Mouse (Mus musculus) spleen, adult 2 months (tissue): Measurements from ENCODE around the gene Stk38. TPM values are rescaled to one million over a fixed set of nuclear protein-coding genes. Genes with fewer than 3 reads are reported as not detected.
"Not testable (repeated sequence)": the region's sequence is repeated elsewhere in the genome, so short reads cannot be mapped to it uniquely, and the experiment has no call there.

Experiments
- DNase-seq, 2 experiments: peaks; one replicate each; pipeline versions ENCODE4 v3.0.0 to v3.0.0-alpha.2; 2012 to 2021; ENCODE audit warnings: low spot score in 2 of 2, low read depth in 1 of 2
- H3K27ac ChIP-seq: fragments of 200-500 bp; 2 replicates; pipeline ENCODE4 v1.5.1; 2012; ENCODE audit warnings: low read length, inconsistent platforms; ENCODE audit not compliant: insufficient read depth
- H3K27me3 ChIP-seq: fragments of 200-500 bp; 2 replicates; pipeline ENCODE4 v1.6.1; 2012; ENCODE audit warnings: mild to moderate bottlenecking, moderate library complexity, low read length, inconsistent platforms; ENCODE audit not compliant: control insufficient read depth, insufficient read depth
- H3K36me3 ChIP-seq: fragments of 200-500 bp; 2 replicates; pipeline ENCODE4 v1.6.1; 2012; ENCODE audit warnings: mild to moderate bottlenecking, low read length, inconsistent platforms; ENCODE audit not compliant: control insufficient read depth, insufficient read depth
- H3K4me1 ChIP-seq: fragments of 200-500 bp; 2 replicates; pipeline ENCODE4 v1.6.1; 2011; ENCODE audit warnings: inconsistent platforms; ENCODE audit not compliant: control insufficient read depth, insufficient read depth, insufficient read length
- H3K4me3 ChIP-seq: fragments of 200-500 bp; 2 replicates; pipeline ENCODE4 v1.5.1; 2011; ENCODE audit warnings: mild to moderate bottlenecking, inconsistent platforms; ENCODE audit not compliant: insufficient read depth, insufficient read length; ENCODE audit errors: extremely low read depth
- CTCF ChIP-seq: fragments of 200-500 bp; IDR thresholded peaks from 2 replicates; pipeline ENCODE4 v1.5.1; 2011; ENCODE audit warnings: mild to moderate bottlenecking, inconsistent platforms; ENCODE audit not compliant: insufficient read depth, insufficient read length, insufficient replicate concordance; ENCODE audit errors: extremely low read depth
- POLR2A ChIP-seq: fragments of 200-500 bp; IDR thresholded peaks from 2 replicates; pipeline ENCODE4 v1.6.1; 2011; ENCODE audit warnings: low read depth, low read length, inconsistent platforms
- WGBS: fragments of 180-500 bp; shearing (Covaris S2); methylation state at CpG from one replicate; pipeline ENCODE4 v1.1.7; 2018; 5-methylcytosine and 5-hydroxymethylcytosine counted together
- polyA plus RNA-seq: library from polyadenylated mRNA; depleted of rRNA; stranded (reverse); fragments of >200 nt; gene quantifications from 2 replicates; pipeline ENCODE4 v1.2.3, GENCODE M21; 2012

The Stk38 gene
- polyA plus RNA-seq, 1 experiment = 119 TPM

GRCm38 (mm10) chr17:29046863-29047262 lies 39.1 kb upstream of the Stk38 start:
- H3K4me3 ChIP-seq = no peak overlapping the region
- H3K36me3 ChIP-seq = peaks cover 25% of the 10 kb centered on the region
- WGBS = 99% methylated on average over 3 of the region's 3 CpGs
- TF ChIP-seq CTCF = no peak
- TF ChIP-seq POLR2A = no peak
- H3K4me1 ChIP-seq = no peaks in the 10 kb centered on the region
- no peak for DNase-seq
- H3K27ac ChIP-seq = no peak overlapping the region
- no peaks in the 10 kb centered on the region for H3K27me3 ChIP-seq

DNA sequence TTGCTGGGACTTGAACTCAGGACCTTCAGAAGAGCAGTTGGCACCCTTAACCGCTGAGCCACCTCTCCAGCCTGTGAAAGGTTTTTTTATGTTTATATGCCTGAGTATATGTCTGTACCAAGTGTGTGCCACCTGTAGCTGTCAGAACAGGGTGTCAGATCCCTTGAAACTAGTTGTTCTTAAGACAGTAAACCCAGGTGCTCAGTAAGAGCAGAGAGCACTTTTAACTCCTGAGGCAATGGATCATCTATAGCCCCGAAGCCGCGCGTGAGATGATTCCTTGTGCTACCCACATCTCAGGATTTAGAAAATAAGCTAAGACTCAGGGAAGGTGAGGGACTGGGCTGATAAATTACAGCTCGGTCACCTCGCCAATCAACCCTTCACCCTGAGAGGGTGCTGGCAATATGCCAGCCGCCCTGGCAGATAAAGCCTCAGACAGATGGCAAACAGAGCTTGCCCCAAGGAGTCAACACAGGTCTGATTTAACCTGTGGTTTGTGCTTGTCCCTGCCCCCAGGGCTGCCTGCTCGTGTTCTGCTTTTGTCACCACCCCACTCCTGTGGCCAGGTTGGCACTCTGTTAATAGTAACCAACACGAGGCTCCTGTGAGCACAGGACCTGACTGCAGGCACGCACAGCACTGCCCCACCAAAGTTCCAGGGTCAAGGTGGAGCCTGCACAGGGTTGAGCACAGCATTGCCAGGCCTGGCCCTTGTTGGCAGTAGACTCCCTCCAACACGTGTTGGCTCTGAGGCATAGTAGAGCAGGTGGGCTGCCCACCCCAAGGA lies 38.1 kb upstream of the Stk38 start:
- Histone ChIP-seq H3K27me3 (no peaks in the 10 kb centered on the region), H3K4me3 (no peak overlapping the region), H3K36me3 (peaks cover 25% of the 10 kb centered on the region), H3K27ac (no peak overlapping the region), H3K4me1 (no peaks in the 10 kb centered on the region)
- no peak for DNase-seq
- 63% methylated on average over 12 of the region's 12 CpGs for WGBS
- TF ChIP-seq POLR2A (no peak), CTCF (no peak)

- TF ChIP-seq CTCF (peak; percentile 15; the same call in 1 of the 2 replicates), POLR2A (no peak)
- H3K27ac ChIP-seq = no peak overlapping the region
- DNase-seq = peak in 1 of 2 experiments; percentile 47
- peaks cover 32% of the 10 kb centered on the region for H3K36me3 ChIP-seq
- H3K4me3 ChIP-seq = no peak overlapping the region
- no peaks in the 10 kb centered on the region for H3K4me1 ChIP-seq
- no peaks in the 10 kb centered on the region for H3K27me3 ChIP-seq
- WGBS = 69% methylated on average over 1 of the region's 1 CpGs
Observed at GRCm38 (mm10) chr17:29044925-29045319, 37.1 kb upstream of the Stk38 start.

DNA sequence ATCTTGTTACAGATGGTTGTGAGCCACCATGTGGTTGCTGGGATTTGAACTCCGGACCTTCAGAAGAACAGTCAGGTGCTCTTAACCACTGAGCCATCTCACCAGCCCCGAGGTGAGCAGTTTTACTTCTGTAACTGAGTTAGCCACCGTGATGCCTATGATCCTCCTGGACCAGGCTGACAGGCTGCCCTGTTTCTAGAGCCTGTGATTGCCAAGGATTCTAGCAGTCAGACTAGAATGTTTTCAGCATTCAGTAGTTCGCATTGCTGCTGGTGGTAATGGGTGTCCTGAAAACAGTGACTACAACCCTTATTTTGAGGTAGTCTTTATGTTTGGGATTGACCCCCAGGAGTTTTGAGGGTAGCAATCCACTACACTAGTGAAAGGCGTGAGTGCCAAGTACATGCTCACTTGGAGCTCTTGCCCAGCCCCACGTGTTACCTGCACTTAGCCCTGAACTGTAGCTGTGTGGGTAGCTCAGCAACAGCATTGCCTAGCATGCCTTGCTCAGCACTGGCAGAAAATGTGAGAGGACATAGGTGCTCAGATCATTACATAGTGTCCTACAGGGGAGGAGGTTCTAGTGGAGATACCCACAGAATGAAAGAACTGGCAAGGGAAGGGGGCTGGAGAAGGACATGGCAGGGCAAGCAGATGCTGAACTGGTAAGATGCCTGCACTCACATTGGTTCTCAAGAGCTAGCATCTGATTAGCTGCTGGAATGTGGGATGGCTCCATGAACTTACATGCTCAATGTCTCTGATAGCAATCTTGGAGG lies 36.5 kb upstream of the Stk38 start:
- 80% methylated on average over 6 of the region's 6 CpGs for WGBS
- Histone ChIP-seq H3K4me1 (no peaks in the 10 kb centered on the region), H3K27ac (no peak overlapping the region), H3K27me3 (no peaks in the 10 kb centered on the region), H3K36me3 (peaks cover 38% of the 10 kb centered on the region), H3K4me3 (no peak overlapping the region)
- DNase-seq = no peak
- no peak for TF ChIP-seq CTCF
- TF ChIP-seq POLR2A = no peak

GRCm38 (mm10) chr17:29043583-29043982 lies 35.8 kb upstream of the Stk38 start:
- H3K27me3 ChIP-seq = no peaks in the 10 kb centered on the region
- TF ChIP-seq CTCF (no peak), POLR2A (no peak)
- 94% methylated on average over 3 of the region's 3 CpGs for WGBS
- no peak for DNase-seq
- H3K27ac ChIP-seq = no peak overlapping the region
- peaks cover 43% of the 10 kb centered on the region for H3K36me3 ChIP-seq
- H3K4me1 ChIP-seq = no peaks in the 10 kb centered on the region
- no peak overlapping the region for H3K4me3 ChIP-seq

DNA sequence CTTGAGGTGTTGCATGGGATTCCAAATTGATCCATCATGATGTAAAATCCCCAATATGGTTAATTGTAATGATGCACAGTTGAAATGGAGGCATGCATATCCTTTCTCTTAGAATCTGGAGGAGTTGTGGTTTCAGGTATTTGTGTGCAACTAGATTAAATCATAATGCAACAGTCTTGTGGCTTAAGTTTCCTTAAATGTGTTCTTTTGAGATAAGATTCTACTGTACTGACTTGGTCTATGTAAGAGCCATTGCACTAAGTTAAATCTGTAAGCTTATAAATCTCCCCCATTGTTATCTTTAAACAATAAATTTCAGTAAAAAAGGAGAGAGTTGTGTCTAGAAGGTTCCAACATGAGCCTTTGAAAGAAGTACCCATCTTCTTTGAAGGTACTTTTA lies 34.8 kb upstream of the Stk38 start:
- no peak for TF ChIP-seq POLR2A
- TF ChIP-seq CTCF = no peak
- H3K27me3 ChIP-seq = no peaks in the 10 kb centered on the region
- H3K27ac ChIP-seq = no peak overlapping the region
- no peak overlapping the region for H3K4me3 ChIP-seq
- DNase-seq = no peak
- H3K36me3 ChIP-seq = peaks cover 51% of the 10 kb centered on the region
- no peaks in the 10 kb centered on the region for H3K4me1 ChIP-seq

DNA sequence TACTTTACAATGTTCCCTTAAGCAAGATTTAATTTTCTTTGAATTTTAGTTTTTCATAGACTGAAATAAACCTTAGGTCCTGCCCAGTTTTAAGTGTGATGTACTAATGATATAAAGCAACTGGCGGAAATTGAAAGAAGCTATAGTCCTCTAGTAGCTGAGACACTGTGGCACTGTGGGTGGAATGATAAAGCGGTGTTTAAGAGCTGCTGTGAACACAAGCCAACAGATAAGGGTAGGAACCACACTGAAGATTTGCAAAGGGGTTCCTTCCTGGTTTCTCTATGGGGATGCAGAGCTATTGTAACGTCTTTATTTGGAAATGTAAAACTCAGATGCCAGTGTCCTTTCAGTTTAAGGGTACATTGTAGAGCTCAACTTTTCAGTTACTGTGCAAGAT lies 33.8 kb upstream of the Stk38 start:
- H3K4me3 ChIP-seq = not testable (repeated sequence)
- peaks cover 56% of the 10 kb centered on the region for H3K36me3 ChIP-seq

More for the DNA sequence above, 33.8 kb upstream of the Stk38 start:
- 71% methylated on average over 3 of the region's 3 CpGs for WGBS
- not testable (repeated sequence) for H3K27ac ChIP-seq, DNase-seq, H3K4me1 ChIP-seq, H3K27me3 ChIP-seq
